Mouse (Mus musculus) liver, embryonic 12.5 days (tissue): ENCODE measurements around the gene Atxn1l. TPM values are rescaled to one million over a fixed set of nuclear protein-coding genes. Genes with fewer than 3 reads are reported as not detected.

Experiments used
- ATAC-seq: fragments of 200-750 bp; cut with Nextera tagmentation; 2 replicates; pipeline ENCODE4 v1.8.0; 2017; ENCODE audit warnings: moderate number of reproducible peaks, mild to moderate bottlenecking, moderate library complexity
- H3K27ac ChIP-seq: fragments of 300-500 bp; sonication (generic); 2 replicates; pipeline ENCODE4 v1.5.1; 2016; ENCODE audit warnings: mild to moderate bottlenecking
- H3K27me3 ChIP-seq: fragments of 300-500 bp; sonication (generic); replicated peaks from 2 replicates; pipeline ENCODE4 v1.6.1; 2016; ENCODE audit warnings: mild to moderate bottlenecking, moderate library complexity
- H3K36me3 ChIP-seq: fragments of 300-500 bp; sonication (generic); 2 replicates; pipeline ENCODE4 v1.6.1; 2016; ENCODE audit warnings: mild to moderate bottlenecking, moderate library complexity
- H3K4me1 ChIP-seq: fragments of 300-500 bp; sonication (generic); 2 replicates; pipeline ENCODE4 v1.6.1; 2016
- H3K4me2 ChIP-seq: fragments of 300-500 bp; sonication (generic); 2 replicates; pipeline ENCODE4 v1.6.1; 2016; ENCODE audit warnings: mild to moderate bottlenecking, moderate library complexity
- H3K4me3 ChIP-seq: fragments of 300-500 bp; sonication (generic); 2 replicates; pipeline ENCODE4 v1.5.1; 2016; ENCODE audit warnings: mild to moderate bottlenecking, moderate library complexity
- H3K9ac ChIP-seq: fragments of 300-500 bp; sonication (generic); 2 replicates; pipeline ENCODE4 v1.6.1; 2016; ENCODE audit warnings: mild to moderate bottlenecking, moderate library complexity
- H3K9me3 ChIP-seq: fragments of 300-500 bp; sonication (generic); replicated peaks from 2 replicates; pipeline ENCODE4 v1.6.1; 2016; ENCODE audit warnings: mild to moderate bottlenecking, moderate library complexity
- WGBS: fragments of 180-500 bp; shearing (Covaris S2); methylation state at CpG from one replicate; pipeline ENCODE4 v1.1.7; 2016; ENCODE audit not compliant: insufficient replicate concordance; 5-methylcytosine and 5-hydroxymethylcytosine counted together
- polyA plus RNA-seq: library from polyadenylated mRNA; unstranded; fragments of >200 nt; fragmentation: Nextera tagmentation; extraction: Ambion mirVana; gene quantifications from 2 replicates; pipeline ENCODE4 v1.2.1, GENCODE M21; 2016

Gene Atxn1l
- polyA plus RNA-seq: 3.9 and 4.6 TPM in 2 replicates

GRCm38 (mm10) chr8:109737237-109738048 is at the start of gene Atxn1l:
Gene Atxn1l (minus strand): TSS chr8:109737739.
- peaks cover 15% of the 10 kb centered on the region for H3K4me1 ChIP-seq
- ATAC-seq: peak; percentile 89
- H3K4me2 ChIP-seq: peak within 1 kb of the TSS; percentile 79
- peaks cover 27% of the 10 kb centered on the region for H3K36me3 ChIP-seq
- peak within 1 kb of the TSS; percentile 80 for H3K4me3 ChIP-seq
- peak within 1 kb of the TSS; percentile 91 for H3K9ac ChIP-seq
- H3K27me3 ChIP-seq: no peaks in the 10 kb centered on the region
- peak within 1 kb of the TSS; percentile 75 for H3K27ac ChIP-seq
- H3K9me3 ChIP-seq: no peaks in the 10 kb centered on the region
- WGBS: under 1% methylated on average over 59 of the region's 59 CpGs

GRCm38 (mm10) chr8:109780548-109780947 is 43.0 kb upstream of the Atxn1l start:
- Histone ChIP-seq H3K4me3 (peak overlapping the region; percentile 98), H3K9me3 (no peaks in the 10 kb centered on the region), H3K4me2 (peak overlapping the region; percentile 93), H3K27me3 (peaks cover 8% of the 10 kb centered on the region), H3K27ac (no peak overlapping the region; the same call in 1 of the 2 replicates), H3K9ac (peak overlapping the region; percentile 48), H3K36me3 (no peaks in the 10 kb centered on the region), H3K4me1 (peaks cover 45% of the 10 kb centered on the region)
- ATAC-seq: no peak
- WGBS: 30% methylated on average over 4 of the region's 4 CpGs

GRCm38 (mm10) chr8:109779431-109780228 is 42.1 kb upstream of the Atxn1l start:
- Histone ChIP-seq H3K9ac (peak overlapping the region; percentile 96), H3K4me1 (peaks cover 45% of the 10 kb centered on the region), H3K27me3 (peaks cover 13% of the 10 kb centered on the region), H3K36me3 (no peaks in the 10 kb centered on the region), H3K4me2 (peak overlapping the region; percentile 93), H3K4me3 (peak overlapping the region; percentile 98), H3K9me3 (no peaks in the 10 kb centered on the region), H3K27ac (peak overlapping the region; percentile 97)
- 16% methylated on average over 24 of the region's 24 CpGs for WGBS
- ATAC-seq: no peak

- Histone ChIP-seq H3K9ac (peak overlapping the region; percentile 96), H3K27me3 (peaks cover 13% of the 10 kb centered on the region), H3K9me3 (no peaks in the 10 kb centered on the region), H3K36me3 (no peaks in the 10 kb centered on the region), H3K4me1 (peaks cover 40% of the 10 kb centered on the region), H3K27ac (peak overlapping the region; percentile 97), H3K4me2 (peak overlapping the region; percentile 93), H3K4me3 (peak overlapping the region; percentile 98)
- WGBS: under 1% methylated on average over 32 of the region's 32 CpGs
- ATAC-seq: peak; percentile 63
Observed at GRCm38 (mm10) chr8:109778993-109779421, 41.5 kb upstream of the Atxn1l start.

- peak within 1 kb of the TSS; percentile 97 for H3K27ac ChIP-seq
- peak within 1 kb of the TSS; percentile 93 for H3K4me2 ChIP-seq
- H3K36me3 ChIP-seq: no peaks in the 10 kb centered on the region
- peak; percentile 97 for ATAC-seq
- peak within 1 kb of the TSS; percentile 98 for H3K4me3 ChIP-seq
- H3K9me3 ChIP-seq: no peaks in the 10 kb centered on the region
- under 1% methylated on average over 63 of the region's 64 CpGs for WGBS
- peaks cover 34% of the 10 kb centered on the region for H3K4me1 ChIP-seq
- peaks cover 18% of the 10 kb centered on the region for H3K27me3 ChIP-seq
- H3K9ac ChIP-seq: peak within 1 kb of the TSS; percentile 96
Observed at GRCm38 (mm10) chr8:109778280-109778977, 40.9 kb upstream of the Atxn1l start, which contains the start of gene Ap1g1. Gene Ap1g1 (plus strand): TSS chr8:109778554.

- 0 out of 2 replicates have a peak overlapping the region, but pooled peaks have one; percentile 96 for H3K9ac ChIP-seq
- peaks cover 30% of the 10 kb centered on the region for H3K4me1 ChIP-seq
- no peak for ATAC-seq
- H3K27ac ChIP-seq: no peak overlapping the region
- H3K9me3 ChIP-seq: no peaks in the 10 kb centered on the region
- H3K36me3 ChIP-seq: no peaks in the 10 kb centered on the region
- peaks cover 21% of the 10 kb centered on the region for H3K27me3 ChIP-seq
- H3K4me3 ChIP-seq: peak overlapping the region; percentile 98
- H3K4me2 ChIP-seq: peak overlapping the region; percentile 93
- WGBS: 27% methylated on average over 5 of the region's 5 CpGs
Observed at GRCm38 (mm10) chr8:109777851-109778250, 40.3 kb upstream of the Atxn1l start.

- Histone ChIP-seq H3K9ac (no peak overlapping the region), H3K9me3 (no peaks in the 10 kb centered on the region)
- no peak for ATAC-seq
Observed at GRCm38 (mm10) chr8:109773154-109773553, 35.6 kb upstream of the Atxn1l start.

GRCm38 (mm10) chr8:109766081-109766480 is 28.5 kb upstream of the Atxn1l start:
- WGBS: 53% methylated on average over 7 of the region's 7 CpGs
- H3K36me3 ChIP-seq: no peaks in the 10 kb centered on the region
- H3K27me3 ChIP-seq: no peaks in the 10 kb centered on the region
- no peak overlapping the region for H3K4me3 ChIP-seq
- H3K4me2 ChIP-seq: no peak overlapping the region
- ATAC-seq: no peak
- H3K27ac ChIP-seq: no peak overlapping the region
- H3K9me3 ChIP-seq: peaks cover 17% of the 10 kb centered on the region
- H3K9ac ChIP-seq: no peak overlapping the region
- no peaks in the 10 kb centered on the region for H3K4me1 ChIP-seq

More at GRCm38 (mm10) chr8:109773154-109773553, 35.6 kb upstream of the Atxn1l start:
- Histone ChIP-seq H3K4me3 (no peak overlapping the region), H3K27ac (no peak overlapping the region), H3K27me3 (peaks cover 23% of the 10 kb centered on the region), H3K4me2 (no peak overlapping the region), H3K36me3 (no peaks in the 10 kb centered on the region), H3K4me1 (peaks cover 4% of the 10 kb centered on the region; the same call in 1 of the 2 replicates)
- WGBS: 20% methylated on average over 3 of the region's 3 CpGs

- ATAC-seq: no peak
- 74% methylated on average over 6 of the region's 6 CpGs for WGBS
- Histone ChIP-seq H3K4me3 (no peak overlapping the region), H3K9me3 (peaks cover 17% of the 10 kb centered on the region), H3K4me1 (no peaks in the 10 kb centered on the region), H3K27ac (no peak overlapping the region), H3K4me2 (no peak overlapping the region), H3K27me3 (no peaks in the 10 kb centered on the region), H3K9ac (no peak overlapping the region), H3K36me3 (no peaks in the 10 kb centered on the region)
Observed at GRCm38 (mm10) chr8:109764031-109764430, 26.5 kb upstream of the Atxn1l start.

GRCm38 (mm10) chr8:109760221-109760620 is 22.7 kb upstream of the Atxn1l start:
- H3K4me2 ChIP-seq: no peak overlapping the region
- H3K9me3 ChIP-seq: peaks cover 17% of the 10 kb centered on the region
- H3K27ac ChIP-seq: no peak overlapping the region
- H3K4me1 ChIP-seq: no peaks in the 10 kb centered on the region
- H3K27me3 ChIP-seq: no peaks in the 10 kb centered on the region
- no peaks in the 10 kb centered on the region for H3K36me3 ChIP-seq
- 27% methylated on average over 1 of the region's 1 CpGs for WGBS
- ATAC-seq: no peak
- H3K4me3 ChIP-seq: no peak overlapping the region
- H3K9ac ChIP-seq: no peak overlapping the region

- no peak for ATAC-seq
- Histone ChIP-seq H3K36me3 (no peaks in the 10 kb centered on the region), H3K27ac (no peak overlapping the region), H3K9me3 (peaks cover 17% of the 10 kb centered on the region), H3K27me3 (no peaks in the 10 kb centered on the region), H3K4me2 (no peak overlapping the region), H3K4me1 (no peaks in the 10 kb centered on the region), H3K4me3 (no peak overlapping the region), H3K9ac (no peak overlapping the region)
- WGBS: 72% methylated on average over 7 of the region's 7 CpGs
Observed at GRCm38 (mm10) chr8:109759426-109759825, 21.9 kb upstream of the Atxn1l start.
